Mouse (Mus musculus): ENCODE measurements around the gene Gm40460.
"Not testable (repeated sequence)": the region's sequence is repeated elsewhere in the genome, so short reads cannot be mapped to it uniquely, and the experiment has no call there.

The Gm40460 gene

DNA sequence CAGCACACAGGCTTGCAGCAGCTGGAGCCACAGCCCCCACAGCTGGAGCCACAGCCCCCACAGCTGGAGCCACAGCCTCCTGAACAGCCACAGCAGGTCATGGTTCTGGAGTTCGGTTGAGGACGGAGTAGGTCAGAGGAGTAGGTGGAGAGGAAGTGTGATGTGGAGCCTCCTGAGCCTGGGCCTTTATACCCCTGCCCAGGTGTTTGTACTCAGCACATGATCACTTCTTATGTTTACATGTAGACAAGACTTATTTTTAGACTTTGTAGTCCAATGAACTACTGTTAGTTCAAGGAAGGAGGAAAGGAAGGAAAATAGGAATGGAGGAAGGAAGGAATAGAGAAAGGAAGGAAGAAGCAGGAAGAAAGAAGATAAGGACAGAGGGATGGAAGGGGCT lies at the start of gene Gm40460:
Gene Gm40460 (minus strand): TSS at position 101 of the 400 bp plus-strand sequence.
- TF ChIP-seq GATA4 (IDR thresholded peaks at IDR 0.05; ENCODE audit: insufficient replicate concordance, low read length): no peak

- no peak for TF ChIP-seq GATA4 (IDR thresholded peaks at IDR 0.05; ENCODE audit: insufficient replicate concordance, low read length)
Measured at GRCm38 (mm10) chr7:142285130-142285835, 44.4 kb upstream of the Gm40460 start.

DNA sequence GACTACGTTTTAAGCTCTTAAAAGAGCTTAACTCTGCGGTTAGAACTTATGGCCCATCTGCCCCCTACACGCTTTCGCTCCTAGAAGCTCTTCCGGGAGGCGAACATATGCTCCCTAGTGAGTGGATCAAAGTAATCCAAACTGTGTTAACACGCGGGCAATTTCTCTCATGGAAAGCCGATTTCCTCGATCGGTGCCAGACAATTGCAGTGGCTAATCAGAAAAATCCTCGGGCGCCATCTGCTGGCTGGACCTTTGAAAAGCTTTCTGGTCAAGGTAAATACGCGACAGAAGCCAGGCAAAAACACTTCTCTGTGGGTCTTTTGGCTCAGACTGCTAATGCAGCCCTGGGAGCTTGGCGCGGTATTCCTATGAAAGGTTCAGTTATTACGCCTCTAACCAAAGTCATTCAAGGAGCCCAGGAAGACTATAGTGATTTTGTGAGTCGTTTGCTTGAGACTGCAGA lies 43.8 kb upstream of the Gm40460 start:
- no peak; the same call in 1 of the 2 replicates for TF ChIP-seq GATA4 (IDR thresholded peaks at IDR 0.05; ENCODE audit: insufficient replicate concordance, low read length)

DNA sequence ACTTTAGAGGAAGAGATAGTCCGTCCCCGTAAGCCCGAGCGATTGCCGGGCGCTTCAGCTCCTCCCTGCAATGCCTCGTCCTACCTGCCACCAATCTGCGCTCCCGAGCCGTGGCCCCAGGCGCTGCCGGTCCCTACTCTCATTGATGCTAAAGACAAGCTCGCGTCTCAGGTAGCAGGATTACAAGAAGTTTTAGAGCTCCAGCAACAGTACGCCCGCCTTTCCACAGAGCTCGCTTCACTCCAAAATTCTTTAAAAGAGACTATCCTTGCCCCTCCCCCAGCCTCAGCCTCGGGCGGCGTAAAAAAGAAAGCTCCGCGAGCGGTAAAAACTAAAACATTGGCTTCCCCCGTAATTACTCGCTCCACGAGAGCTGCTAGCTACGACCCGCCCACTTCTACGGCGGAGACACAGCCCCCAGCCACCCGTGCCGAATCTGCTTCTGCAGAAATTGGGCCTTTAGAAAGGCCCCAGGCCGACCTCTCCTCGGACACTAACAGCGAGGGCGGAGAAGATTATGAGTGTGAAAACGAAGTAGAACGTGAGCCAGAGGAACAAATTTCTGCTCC lies 43.2 kb upstream of the Gm40460 start:
- TF ChIP-seq GATA4 (IDR thresholded peaks at IDR 0.05; ENCODE audit: insufficient replicate concordance, low read length): no peak

GRCm38 (mm10) chr7:142274263-142274662 lies 33.4 kb upstream of the Gm40460 start, which contains the start of gene Gm4559:
Gene Gm4559, minus strand, starts transcription at chr7:142274363.
- TF ChIP-seq GATA4 (IDR thresholded peaks at IDR 0.05; ENCODE audit: insufficient replicate concordance, low read length): not testable (repeated sequence)

- not testable (repeated sequence) for TF ChIP-seq GATA4 (IDR thresholded peaks at IDR 0.05; ENCODE audit: insufficient replicate concordance, low read length)
Measured at GRCm38 (mm10) chr7:142258254-142258653, 17.4 kb upstream of the Gm40460 start, which contains the start of gene Gm2431. Gene Gm2431, minus strand, starts transcription at chr7:142258354.

GRCm38 (mm10) chr7:142255517-142255916 lies 14.6 kb upstream of the Gm40460 start:
- no peak for TF ChIP-seq GATA4 (IDR thresholded peaks at IDR 0.05; ENCODE audit: insufficient replicate concordance, low read length)

DNA sequence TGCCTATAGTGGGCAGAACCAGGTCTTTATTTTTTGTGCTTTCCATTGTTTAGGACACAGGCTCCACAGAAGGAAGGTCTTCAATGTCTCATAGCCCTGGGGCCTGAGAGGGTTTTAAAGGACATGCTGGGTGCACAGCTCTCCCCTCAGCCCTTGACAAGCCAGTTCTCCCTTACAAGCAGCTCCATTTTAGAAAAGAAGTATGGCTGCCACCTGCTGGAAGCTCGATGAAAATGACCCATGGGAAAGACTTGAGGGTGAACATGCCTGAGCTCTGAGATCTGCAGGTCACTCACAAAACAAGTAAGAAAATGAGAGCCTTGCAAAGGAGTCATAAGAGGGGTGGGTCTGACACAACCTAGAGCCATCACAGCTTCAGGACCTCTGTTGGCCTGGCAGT lies 8.9 kb upstream of the Gm40460 start:
- TF ChIP-seq GATA4 (IDR thresholded peaks at IDR 0.05; ENCODE audit: insufficient replicate concordance, low read length): no peak

DNA sequence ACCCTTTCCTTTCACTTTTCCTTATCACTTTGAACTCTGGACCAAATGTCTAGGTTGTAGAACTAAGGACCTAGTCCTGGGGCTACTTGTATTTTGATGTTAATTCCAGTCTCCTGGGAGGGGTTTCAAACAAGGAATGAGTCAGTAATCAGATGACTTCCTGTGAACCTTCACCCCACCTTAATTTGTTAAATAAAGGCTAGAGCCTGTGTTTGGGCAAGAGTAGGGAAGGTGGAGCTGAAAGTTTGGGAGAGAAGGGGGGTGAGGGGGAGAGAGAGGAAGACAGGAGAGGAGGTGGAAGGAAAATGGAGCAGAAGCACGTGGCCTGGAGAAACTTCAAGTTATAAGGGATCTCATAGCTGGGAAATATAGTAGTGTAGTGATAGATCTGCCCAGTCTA lies 9.3 kb downstream of the Gm40460 start:
- TF ChIP-seq GATA4 (IDR thresholded peaks at IDR 0.05; ENCODE audit: insufficient replicate concordance, low read length): no peak

DNA sequence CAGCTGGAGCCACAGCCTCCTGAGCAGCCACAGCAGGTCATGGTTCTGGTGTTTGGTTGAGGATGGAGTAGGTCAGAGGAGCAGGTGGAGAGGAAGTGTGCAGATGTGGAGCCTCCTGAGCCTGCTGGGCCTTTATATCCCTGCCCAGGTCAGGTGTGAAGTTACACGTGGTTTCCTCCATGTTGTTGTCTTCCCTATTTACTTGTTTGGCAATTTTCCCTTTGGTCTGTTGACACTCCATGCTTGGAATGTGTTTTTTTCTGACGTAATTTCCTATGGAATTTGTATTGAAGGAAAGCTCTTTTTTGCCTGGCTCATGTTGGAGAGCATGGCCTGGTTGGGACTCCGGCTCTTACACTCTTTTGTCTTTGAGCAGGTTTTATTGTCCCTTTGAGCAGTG lies 11.0 kb downstream of the Gm40460 start, which contains the start of gene Krtap5-5:
Gene Krtap5-5 (minus strand): TSS at position 101 of the 400 bp plus-strand sequence.
- TF ChIP-seq GATA4 (IDR thresholded peaks at IDR 0.05; ENCODE audit: insufficient replicate concordance, low read length): not testable (repeated sequence)

- TF ChIP-seq GATA4 (IDR thresholded peaks at IDR 0.05; ENCODE audit: insufficient replicate concordance, low read length): no peak
Measured at GRCm38 (mm10) chr7:142224518-142224917, 16.4 kb downstream of the Gm40460 start.

DNA sequence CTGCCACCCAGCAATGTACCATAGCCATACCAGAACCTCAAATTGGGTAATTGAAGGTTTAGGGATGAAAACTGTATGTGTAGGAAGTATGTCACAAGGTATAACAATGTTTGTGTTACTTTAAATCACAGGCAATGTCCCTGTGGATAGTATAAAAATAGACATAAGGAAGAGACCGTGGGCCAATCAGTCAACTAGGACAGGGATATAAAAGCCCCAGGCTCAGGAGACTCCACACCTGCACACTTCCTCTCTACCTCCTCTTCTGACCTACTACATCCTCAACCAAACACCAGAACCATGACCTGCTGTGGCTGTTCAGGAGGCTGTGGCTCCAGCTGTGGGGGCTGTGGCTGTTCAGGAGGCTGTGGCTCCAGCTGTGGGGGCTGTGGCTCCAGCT lies 29.3 kb downstream of the Gm40460 start, which contains the start of gene Gm7579:
Gene Gm7579 (plus strand): TSS at position 301 of the 400 bp plus-strand sequence.
- no peak for TF ChIP-seq GATA4 (IDR thresholded peaks at IDR 0.05; ENCODE audit: insufficient replicate concordance, low read length)

DNA sequence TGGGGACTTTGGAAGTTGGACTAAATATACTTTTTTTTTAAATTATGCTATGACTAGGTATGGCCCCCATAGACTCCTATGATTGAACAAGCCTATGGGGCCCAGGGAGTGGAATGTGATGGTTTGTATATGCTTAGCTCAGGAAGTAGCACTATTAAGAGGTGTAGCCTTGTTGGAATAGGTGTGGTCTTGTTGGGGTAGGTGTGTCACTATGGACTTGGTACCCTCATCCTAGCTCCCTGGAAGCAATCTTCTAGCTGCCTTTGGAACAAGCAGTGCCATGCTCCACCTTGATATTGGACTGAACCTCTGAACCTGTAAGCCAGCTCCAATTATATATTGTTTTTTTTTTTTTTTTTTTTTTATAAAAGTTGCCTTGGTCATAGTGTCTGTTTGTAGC lies 35.4 kb downstream of the Gm40460 start:
- no peak for TF ChIP-seq GATA4 (IDR thresholded peaks at IDR 0.05; ENCODE audit: insufficient replicate concordance, low read length)

GRCm38 (mm10) chr7:142201064-142201463 lies 39.8 kb downstream of the Gm40460 start, which contains the start of gene Krtap5-3:
Gene Krtap5-3, plus strand, starts transcription at chr7:142201364.
- no peak for TF ChIP-seq GATA4 (IDR thresholded peaks at IDR 0.05; ENCODE audit: insufficient replicate concordance, low read length)

DNA sequence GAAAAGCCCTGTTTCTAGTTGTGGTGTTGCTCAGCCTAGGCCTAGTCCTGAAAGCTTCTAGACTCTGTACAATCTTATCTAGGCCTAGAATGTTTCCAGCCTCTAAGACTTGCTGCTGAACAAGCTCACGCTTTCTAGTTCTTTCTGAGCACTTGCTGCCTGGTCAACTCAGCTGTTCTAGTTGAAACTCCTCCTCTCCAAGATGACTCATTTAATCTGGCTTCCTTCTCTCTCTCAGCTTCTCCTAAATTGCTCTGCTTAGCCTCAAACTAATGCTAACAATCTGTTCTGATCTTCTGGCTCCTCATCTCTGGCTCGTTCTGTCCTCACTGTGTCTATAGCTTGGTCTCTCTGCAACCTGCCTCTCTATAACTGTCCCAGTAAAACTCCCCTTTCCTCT lies 42.1 kb downstream of the Gm40460 start:
- no peak for TF ChIP-seq GATA4 (IDR thresholded peaks at IDR 0.05; ENCODE audit: insufficient replicate concordance, low read length)

Data from liver, adult (tissue).